Mouse (Mus musculus) left cerebral cortex, postnatal 14 days (tissue): ENCODE data around the gene Paqr8. TPM values are rescaled to one million over a fixed set of nuclear protein-coding genes. Genes with fewer than 3 reads are reported as not detected.
A peak's percentile ranks its signal among the peaks of the same experiment; 100 is the strongest.
"Not testable (repeated sequence)": the region's sequence is repeated elsewhere in the genome, so short reads cannot be mapped to it uniquely, and the experiment has no call there.

ENCODE experiments used
- DNase-seq, 2 experiments: peaks; one replicate each; pipeline ENCODE4 v3.0.0; 2021 to 2022; ENCODE audit warnings: low spot score in 2 of 2, mixed read lengths in 1 of 2
- intact Hi-C: fragments of 180-260 bp; cut with DNase I; formaldehyde crosslinking; loops from one replicate; pipeline ENCODE4 v1.15.1; 2025
- total RNA-seq, 2 experiments: library from RNA; stranded (reverse); gene quantifications; 2 replicates each; pipeline ENCODE4 v1.2.3; 2021

The Paqr8 gene
- total RNA-seq, 2 experiments from 2014 or later, result 93.6 to 99.6 TPM

DNA sequence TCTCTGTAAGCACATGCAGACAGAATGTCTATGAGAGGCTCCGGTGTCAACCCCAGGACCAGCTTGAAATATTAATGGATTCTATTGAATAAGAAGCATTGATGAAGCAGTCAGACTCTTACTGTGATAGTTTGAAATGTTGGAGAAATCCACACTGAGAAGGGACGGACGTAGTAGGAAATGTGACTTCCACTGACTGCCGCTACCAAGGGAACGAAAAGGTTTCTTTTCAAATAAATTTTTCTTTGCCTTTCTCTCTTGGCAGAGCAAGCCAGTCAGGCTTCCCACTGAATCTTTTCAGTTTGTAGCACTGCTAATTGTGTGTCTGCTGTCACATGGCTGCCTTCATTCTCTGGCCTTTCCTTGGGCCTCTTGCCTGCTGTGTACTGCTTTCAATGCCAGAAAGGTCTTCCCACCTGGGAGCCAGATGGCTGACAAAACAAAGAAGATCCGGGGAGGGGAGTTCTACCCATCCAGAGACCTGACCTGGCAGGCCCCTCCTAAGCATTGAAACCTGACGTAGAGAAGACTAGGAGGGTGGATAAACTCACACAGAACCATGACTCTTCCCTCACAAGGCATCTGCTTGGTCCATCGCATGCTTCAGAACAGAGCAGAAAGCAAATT, 15.2 kb downstream of the Paqr8 start:
- intact Hi-C loops, result loop anchor here (10.0 kb wide), 1 partner anchor 291 kb away; the partner anchor contains the start of gene Pkhd1
- peak; percentile 55 to 80 for DNase-seq

DNA sequence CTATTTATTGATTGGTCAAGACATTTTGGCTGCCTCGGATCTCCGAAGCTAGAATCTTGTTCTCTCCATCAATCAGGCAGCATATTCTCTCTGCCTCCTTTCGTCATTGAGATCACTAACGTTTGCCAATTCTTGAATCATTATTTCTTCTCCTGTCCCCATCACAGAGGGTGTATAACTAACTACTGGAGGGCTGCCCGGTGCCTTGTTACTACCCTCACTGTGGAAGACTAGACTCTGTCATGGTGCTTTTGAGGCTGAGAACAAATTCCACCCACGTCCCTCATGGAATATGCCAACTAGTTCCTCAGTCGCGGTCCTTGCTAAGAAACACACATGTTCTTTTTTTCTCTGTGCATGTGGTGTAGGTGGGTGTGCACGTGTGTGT, 15.7 kb downstream of the Paqr8 start:
- DNase-seq, result peak; percentile 82 to 95
- intact Hi-C loops, result loop anchor here (10.0 kb wide), 1 partner anchor 291 kb away; the partner anchor contains the start of gene Pkhd1

DNA sequence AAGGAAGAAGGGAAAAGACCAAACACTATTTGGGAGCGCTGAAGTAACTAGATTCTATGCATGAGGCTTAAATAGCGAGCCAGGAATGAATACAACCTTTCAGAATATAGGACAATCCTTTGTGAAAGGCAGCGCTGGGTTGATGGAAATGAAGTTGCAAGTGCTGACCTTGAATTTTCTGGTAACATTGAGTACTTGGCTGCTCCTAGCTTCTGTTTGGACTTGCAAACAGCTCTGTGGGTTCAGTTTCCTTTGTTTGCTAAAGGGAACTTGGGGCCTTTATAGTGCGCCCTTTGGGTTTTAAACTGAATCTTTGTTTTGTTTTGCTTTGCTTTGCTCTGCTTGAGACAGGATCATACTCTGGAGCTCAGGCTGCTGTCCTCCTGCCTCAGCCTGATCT, 18.1 kb downstream of the Paqr8 start:
- DNase-seq, result peak in 1 of 2 experiments; percentile 30
- intact Hi-C loops, result loop anchor here (10.0 kb wide), 1 partner anchor 294 kb away; the partner anchor contains the start of gene Pkhd1

DNA sequence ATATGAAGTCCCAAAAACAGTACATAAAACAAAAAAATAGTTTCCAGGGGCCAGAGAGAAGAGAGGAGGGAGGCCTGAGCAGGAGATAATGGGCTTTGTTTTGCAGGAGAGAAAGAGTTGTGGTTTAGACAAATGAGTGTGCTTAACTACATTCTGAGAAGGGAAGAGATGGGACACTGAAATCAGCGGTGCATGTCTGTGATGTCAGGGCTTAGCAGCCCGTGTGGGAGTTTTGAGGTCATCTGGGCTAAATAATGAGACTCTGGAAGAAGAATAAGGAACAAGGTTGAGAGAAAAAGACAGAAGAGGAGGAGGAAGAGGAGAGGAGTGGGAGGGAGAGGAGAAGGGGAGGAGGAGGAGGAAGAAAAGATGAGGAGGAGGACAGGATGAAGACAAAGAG, 21.7 kb downstream of the Paqr8 start:
- intact Hi-C loops, result no loop called here
- no peak for DNase-seq

DNA sequence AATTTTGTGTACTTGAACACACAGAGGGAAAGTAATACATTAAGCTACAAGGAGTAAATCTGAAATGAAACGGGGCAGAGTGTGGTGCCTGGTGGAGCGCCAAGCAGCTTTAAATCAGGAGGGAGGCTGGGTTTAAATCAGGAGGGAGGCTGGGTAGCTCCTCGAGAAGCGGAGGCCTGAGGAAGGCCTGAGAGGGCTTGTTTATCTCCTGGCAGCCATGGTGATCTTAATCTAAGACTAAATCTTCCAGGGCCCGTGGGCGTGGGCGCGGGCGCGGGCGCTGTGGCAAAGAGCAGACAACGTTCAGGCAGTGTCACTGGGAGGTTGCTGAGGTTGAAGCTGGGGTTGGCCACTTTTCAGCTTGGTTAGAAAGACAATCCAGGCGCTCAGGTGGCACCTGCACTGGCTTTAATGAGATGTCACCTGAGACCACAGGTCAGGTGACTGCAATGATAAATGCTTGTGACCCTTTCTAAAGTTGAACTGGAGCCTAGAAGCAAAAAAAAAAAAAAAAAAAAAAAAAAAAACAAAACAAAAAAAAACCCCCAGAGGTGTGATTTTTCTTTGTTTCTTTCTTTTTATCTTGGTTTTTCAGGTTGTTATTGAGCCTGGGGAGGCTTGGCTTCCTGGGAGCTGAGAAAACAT, 22.2 kb downstream of the Paqr8 start:
- intact Hi-C loops, result no loop called here
- DNase-seq, result no peak

DNA sequence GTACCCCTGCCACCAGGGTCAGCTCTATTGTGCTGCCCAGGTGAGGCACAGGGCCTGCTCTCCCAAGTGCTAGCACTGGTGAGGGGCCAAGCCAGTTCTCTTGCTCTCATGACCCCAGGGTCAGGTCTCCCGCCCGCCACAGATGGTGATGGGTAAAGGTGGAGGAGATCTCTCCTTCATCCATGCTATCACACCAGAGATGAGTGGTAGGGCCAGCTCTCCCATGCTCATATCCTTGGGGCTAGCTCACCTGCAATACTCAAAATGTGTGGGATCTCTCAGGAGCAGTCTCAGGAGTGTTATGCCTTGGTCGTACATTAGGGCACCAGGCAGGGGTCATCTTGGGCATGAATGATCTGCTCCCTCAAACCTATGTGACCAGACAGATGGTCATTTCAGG, 24.4 kb downstream of the Paqr8 start:
- DNase-seq, result no peak
- intact Hi-C loops, result no loop called here

DNA sequence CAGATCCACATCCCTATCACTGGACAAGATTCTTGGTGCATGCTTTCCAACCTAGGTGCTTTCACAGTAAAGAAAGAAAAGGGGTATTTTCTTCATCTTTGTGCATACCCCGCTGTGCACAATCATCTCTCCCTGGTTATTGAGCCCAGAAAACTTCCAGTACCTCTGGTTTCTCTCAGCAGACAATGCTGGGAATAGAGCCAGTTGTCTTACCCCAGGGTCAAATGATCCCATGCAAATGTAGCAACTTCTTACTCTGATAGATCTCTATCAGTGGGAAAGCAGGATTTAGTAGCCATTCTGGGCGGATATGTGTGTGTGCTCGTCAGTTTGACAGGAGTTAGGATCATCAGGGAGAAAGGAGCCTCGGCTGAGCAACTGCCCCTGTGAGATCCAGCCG, 25.2 kb downstream of the Paqr8 start:
- intact Hi-C loops, result no loop called here
- DNase-seq, result no peak

DNA sequence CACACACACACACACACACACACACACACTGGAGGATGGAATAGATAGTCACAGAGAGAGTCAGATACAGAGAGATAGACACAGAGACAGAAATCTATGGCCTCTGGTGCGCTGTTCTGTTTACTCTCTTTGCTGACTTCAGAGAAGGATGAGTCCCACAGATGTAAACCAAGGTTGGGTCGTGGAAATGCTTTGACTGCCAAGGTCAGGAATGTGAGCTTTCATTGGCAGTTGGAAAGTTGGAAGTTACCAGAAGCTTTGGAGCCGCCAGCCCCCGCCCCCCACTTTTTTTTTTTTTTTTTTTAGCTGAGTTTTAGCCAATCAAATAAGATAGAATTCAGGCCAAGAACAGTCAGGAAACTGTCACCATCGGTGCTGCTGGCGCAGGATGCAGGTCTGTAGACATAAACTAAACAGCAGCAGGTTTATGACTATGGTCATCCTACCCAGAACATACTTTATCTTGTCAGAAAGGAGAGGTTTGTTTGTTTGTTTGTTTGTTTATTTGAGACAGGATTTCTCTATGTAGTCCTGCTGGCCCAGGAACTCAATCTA, 27.2 kb downstream of the Paqr8 start:
- intact Hi-C loops, result no loop called here
- DNase-seq, result no peak

DNA sequence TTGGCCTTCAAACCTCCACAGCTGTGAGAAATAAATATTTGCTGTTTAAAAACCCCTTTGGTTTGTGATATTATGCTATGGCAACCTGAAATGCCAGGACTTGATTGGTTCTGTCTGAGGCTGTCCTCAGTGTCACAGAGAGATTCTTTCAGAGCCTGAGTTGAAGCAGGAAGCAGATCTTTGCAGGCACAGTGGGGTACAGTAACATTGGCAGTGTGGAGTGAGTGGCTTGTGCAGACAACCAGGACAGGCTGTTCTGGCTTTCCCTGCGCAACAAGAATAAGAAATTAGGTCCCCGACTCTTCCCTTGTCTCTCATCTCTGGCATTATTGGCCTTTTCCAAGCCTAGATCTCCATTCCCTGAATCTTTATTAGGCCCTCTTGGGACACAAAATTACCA, 29.3 kb downstream of the Paqr8 start:
- intact Hi-C loops, result no loop called here
- DNase-seq, result no peak

DNA sequence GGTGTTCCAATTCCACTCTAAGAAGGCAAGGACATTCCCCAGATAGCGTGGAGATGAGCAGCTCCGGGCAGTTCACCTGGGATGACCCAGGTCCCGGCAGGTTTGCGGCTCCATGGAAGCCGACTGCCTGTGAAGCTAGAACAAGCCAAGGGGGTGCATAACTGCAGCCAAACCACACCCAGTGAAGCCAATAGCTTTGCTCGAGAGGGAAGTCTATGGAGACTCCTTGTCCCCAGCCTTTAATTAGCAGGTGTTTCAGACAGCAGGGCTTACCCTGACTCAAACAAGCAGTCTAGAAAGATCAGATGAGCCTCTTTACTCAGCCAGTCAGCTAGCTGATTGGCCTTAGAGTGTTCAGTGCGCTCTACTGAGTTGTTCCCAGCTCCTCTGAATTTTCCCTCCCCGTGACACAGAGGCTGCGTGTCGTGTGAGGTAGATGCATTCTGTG, 30.7 kb downstream of the Paqr8 start:
- DNase-seq, result peak in 1 of 2 experiments; percentile 55
- intact Hi-C loops, result no loop called here

DNA sequence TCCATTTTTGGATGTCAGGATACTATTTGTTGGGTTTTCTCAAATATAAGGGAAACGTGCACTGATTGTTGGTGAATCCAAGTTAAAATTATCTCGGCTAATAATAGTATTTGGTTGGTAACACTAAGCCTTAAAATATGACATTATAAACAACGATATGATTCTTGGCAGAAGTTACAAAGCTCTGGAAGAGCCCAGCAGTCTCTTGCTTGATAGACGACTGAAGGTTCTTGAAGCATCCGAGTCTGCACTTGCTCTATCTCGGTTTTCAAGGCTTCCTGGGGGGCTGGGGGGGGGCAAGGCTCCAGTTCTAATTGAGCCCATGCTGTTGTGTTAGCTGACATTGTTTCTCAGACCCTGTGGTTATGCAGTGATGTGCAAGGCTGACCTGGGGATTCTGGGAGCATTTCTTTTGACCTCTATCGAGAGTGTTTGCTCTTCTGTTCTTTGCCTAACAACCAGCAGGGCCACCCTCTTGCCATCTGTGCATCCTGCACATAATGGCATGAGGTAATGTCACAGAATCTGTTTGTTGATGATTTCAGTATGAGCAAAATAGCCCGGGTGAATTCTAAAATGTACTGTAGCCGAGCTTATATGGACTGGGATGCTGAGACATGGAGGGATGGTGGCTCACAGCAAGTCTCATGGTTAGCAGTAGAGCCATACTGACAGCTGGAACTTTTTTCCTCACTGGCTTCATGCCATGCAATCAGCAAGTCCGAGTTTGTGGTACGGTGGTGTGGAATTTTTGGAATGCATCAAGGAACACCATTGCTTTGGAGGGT, 32.4 kb downstream of the Paqr8 start:
- DNase-seq, result peak in 1 of 2 experiments; percentile 60
- intact Hi-C loops, result no loop called here

DNA sequence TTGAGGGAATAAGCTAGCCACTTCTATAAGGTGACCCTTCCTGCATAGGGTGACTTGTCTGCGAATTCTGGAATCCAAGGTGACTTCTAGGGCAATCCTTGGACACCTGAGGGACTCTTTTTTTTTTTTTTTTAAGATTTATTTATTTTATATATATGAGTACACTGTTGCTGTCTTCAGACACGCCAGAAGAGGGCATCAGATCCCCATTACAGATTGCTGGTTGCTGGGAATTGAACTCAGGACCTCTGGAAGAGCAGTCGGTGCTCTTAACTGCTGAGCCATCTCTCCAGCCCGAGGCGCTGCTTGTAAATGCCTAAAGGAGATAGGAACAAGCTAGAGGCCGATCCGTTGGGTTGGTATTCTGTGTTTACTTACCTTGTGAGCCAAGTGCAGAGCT, 34.9 kb downstream of the Paqr8 start:
- DNase-seq, intact Hi-C loops: not testable (repeated sequence)

DNA sequence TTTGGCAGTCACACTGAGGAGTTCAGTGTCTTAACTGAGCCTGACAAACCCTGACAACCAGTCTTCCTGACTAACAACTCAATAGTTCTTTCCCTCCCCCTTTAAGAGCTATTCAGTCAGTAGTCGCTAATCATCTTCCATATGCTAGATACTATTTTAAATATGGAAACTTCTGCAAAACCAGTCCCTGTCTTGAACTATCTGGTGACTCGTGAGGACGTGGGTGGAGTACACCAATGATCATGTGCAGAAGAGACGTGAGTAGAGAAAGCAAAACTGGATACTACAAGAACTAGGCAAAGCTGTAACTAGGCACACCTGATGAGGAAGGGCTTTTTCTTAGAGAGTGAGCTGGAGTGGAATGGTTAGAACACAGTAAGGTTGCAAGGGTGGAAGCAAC, 35.5 kb downstream of the Paqr8 start:
- no peak for DNase-seq
- intact Hi-C loops, result no loop called here

DNA sequence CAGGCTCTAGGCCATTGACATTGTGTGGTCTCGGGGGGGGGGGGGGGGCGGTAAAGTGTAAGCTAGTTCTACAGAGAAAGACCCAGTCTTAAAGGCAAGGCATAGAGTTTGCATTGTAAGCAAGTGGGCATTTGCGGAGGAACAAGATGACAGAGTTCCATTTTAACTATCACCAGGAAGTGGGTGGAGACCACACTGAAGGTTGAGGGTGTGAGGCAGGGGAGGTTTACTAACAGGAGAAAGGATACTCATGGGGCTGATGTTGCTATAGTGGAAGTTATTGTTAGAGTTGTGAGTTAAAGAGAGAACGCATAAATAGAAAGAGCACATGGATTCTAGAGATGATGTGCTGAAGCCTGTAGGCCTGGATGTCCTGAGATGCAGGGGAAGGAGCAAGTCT, 36.0 kb downstream of the Paqr8 start:
- no peak for DNase-seq
- intact Hi-C loops, result no loop called here

DNA sequence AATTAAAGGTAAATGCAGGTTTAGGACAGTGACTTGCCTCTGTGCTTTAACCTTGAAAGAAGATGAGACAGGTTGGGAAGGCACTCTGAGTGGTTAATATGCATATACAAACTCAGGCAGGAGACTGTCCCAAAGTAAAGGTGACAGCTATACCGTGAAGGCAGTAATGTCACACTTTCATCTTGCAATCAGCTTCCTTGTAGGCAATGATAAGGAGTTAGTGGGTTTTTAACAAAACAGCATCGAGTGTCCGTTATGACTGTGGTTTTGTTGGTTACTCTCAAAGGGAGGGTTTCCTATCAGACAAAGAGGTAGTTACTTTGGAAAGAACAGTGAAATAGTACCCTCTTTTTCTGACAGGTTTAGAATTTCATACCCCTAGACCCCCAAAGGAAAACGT, 38.1 kb downstream of the Paqr8 start:
- intact Hi-C loops, result no loop called here
- no peak for DNase-seq

DNA sequence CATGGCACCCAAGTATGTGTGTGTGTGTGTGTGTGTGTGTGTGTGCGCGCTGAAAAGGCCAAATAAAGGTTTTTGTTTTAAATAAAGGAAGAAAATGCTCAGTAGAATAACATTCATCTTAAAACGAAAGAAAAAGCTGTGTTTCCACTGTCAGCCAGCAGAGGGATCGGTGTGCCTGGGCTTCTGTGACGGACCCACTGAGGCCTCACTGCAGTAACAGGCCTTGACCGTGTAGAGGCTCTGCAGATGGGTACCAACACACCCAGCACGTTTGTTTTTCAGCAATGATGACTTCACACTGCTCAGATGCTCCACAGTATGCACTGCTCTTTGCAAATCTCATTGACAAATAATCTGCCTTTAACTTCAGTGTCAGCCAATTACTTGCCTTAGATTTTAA, 43.1 kb downstream of the Paqr8 start:
- intact Hi-C loops, result loop anchor here (5.0 to 10.0 kb wide), 2 partner anchors 41 to 411 kb away; partner anchors contain the start of genes Khdc1a and Paqr8
- peak; percentile 78 to 88 for DNase-seq

DNA sequence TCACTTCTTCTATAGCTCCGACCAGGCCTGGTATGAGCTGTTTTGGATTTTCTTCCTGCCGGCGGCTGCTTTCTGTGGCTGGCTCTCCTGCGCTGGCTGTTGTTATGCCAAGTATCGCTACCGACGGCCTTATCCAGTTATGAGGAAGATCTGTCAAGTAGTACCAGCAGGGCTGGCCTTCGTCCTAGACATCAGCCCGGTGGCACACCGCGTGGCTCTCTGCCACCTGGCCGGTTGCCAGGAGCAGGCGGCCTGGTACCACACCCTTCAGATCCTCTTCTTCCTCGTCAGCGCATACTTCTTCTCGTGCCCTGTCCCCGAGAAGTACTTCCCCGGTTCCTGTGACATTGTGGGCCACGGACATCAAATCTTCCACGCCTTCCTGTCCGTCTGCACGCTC, 44.7 kb downstream of the Paqr8 start:
- intact Hi-C loops, result loop anchor here (10.0 kb wide), 1 partner anchor 410 kb away; the partner anchor contains the start of gene Khdc1a
- no peak for DNase-seq

DNA sequence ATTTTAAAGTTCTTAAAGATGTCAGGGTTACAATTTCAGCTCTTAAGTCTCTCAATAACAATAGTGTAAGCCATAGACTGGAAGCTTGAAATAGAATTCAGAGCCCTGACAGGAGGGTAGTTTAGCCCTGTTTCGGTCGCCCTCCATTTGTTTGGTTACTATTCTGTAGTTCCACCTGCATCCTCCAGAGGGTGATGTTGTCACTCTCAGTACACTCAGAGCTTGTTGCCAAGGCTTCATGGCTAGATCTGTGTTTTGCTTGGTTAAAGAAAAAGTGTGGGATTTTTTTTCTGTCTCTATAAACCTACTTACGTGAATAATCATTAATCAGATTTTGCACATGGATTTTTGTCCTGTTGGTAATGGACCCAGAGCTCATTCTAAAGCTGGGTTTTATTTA, 48.6 kb downstream of the Paqr8 start:
- peak; percentile 53 to 77 for DNase-seq
- intact Hi-C loops, result loop anchor here (10.0 kb wide), 1 partner anchor 406 kb away; the partner anchor contains the start of gene Khdc1a

DNA sequence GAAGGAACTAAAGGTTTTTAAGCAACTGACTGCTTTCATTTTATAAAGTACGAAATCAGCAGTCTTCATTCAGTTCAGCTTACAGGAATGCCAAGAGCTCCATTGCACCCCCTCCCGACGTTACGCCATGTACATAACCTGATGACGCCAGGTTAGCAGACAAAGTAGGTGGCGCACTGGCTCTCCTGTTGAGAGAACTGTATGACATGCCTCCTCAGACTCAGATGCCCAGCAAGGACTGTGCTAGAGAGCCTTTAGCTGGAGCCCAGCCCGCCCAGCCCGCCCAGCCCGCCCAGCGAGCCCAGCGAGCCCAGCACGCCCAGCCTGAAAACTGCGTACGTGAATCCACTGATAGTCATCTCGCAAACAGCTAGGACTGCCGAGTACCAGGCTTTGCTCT, 49.7 kb downstream of the Paqr8 start:
- intact Hi-C loops, result no loop called here
- DNase-seq, result no peak

DNA sequence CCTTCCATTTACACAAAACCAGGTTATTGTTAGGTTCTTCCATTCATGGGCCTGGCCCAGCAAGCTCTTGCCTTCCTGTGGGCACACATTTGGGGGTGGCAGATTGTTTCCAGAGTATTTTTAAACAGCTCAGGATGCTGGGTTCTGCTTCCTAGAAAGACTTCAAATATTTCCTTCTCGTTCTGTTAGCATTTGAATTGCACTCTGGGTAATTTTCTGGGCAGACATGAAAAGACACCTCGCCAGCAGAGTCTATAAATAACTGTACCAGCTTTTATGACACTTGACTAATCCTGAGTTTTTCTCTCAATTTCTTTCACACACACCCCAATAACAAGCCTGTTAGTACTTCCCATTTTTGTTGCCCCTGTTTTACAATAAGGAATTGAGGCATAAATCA, 50.9 kb downstream of the Paqr8 start:
- intact Hi-C loops, result no loop called here
- DNase-seq, result no peak
